Mouse (Mus musculus): Measurements from ENCODE around the gene Hapln2. TPM values are rescaled to one million over a fixed set of nuclear protein-coding genes. Genes with fewer than 3 reads are reported as not detected.

Hapln2 gene
- 0.25 and 0.35 TPM in 2 replicates for polyA plus RNA-seq (2015; fragmentation: Nextera tagmentation; extraction: Ambion mirVana)

GRCm38 (mm10) chr3:88027434-88028186, at the start of gene Hapln2:
Hapln2 (minus strand) TSS chr3:88027583.
- H3K27me3 ChIP-seq (replicated peaks; ENCODE audit: control insufficient read depth, insufficient read depth, low read length) = peaks cover 40% of the 10 kb centered on the region
- no peak within 1 kb of the TSS for H3K9ac ChIP-seq (replicated peaks; ENCODE audit: low read depth, low read length)
- H3K4me2 ChIP-seq (ENCODE audit: low read length) = no peak within 1 kb of the TSS
- peaks cover 13% of the 10 kb centered on the region for H3K4me1 ChIP-seq (replicated peaks; ENCODE audit: control insufficient read depth, insufficient read depth, low read length)
- H3K27ac ChIP-seq (ENCODE audit: low read length) = no peak within 1 kb of the TSS
- WGBS = 55% methylated on average over 5 of the region's 5 CpGs
- ATAC-seq = no peak
- H3K36me3 ChIP-seq (ENCODE audit: control insufficient read depth, insufficient read depth) = no peaks in the 10 kb centered on the region
- H3K4me3 ChIP-seq (replicated peaks; ENCODE audit: low read length) = no peak within 1 kb of the TSS
- H3K9me3 ChIP-seq (ENCODE audit: control insufficient read depth, low read length) = peaks cover 3% of the 10 kb centered on the region; the same call in 1 of the 2 replicates

DNA sequence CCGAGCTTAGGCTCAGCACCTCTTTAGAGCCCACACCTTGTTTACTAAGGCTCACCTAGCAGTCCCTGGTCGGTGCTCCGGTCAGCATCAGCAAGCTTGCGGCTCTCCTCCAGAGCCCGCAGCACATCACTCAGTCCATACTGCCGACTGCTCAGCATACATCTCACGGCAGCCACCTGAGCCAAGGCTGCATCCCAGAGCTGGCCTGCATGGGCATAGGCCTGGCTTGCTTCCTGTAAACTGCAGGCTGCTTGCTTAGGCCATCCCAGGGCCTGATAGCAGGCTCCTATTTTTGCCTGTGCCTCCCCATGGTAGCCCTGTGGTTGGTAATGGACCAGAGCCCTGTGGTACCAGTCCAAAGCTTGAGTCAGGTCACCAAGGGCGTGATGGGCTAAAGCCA, 47.4 kb upstream of the Hapln2 start:
- no peak overlapping the region for H3K9ac ChIP-seq (replicated peaks; ENCODE audit: low read depth, low read length)

DNA sequence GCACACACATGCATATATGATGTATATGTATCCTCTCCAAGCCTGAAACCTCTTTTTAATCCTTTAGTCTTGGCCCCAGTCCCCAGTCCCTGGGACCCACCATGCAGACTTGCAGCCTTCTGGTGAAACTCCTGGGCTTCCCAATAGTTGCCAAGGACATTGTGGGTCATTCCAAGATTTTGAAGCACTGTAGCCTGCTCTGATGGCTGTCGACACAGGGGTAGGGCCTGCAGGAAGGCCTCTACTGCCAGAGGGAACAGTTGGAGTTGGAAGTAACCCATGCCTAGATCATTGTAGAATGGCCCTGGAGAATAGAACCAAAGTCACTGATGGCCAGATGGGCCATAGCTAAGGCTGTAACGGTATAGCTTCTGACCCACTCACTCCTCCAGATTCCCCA, 47.0 kb upstream of the Hapln2 start:
- 70% methylated on average over 2 of the region's 2 CpGs for WGBS
- Histone ChIP-seq H3K9me3 (ENCODE audit: control insufficient read depth, low read length) (no peaks in the 10 kb centered on the region), H3K4me1 (replicated peaks; ENCODE audit: control insufficient read depth, insufficient read depth, low read length) (no peaks in the 10 kb centered on the region), H3K27me3 (replicated peaks; ENCODE audit: control insufficient read depth, insufficient read depth, low read length) (no peaks in the 10 kb centered on the region), H3K9ac (replicated peaks; ENCODE audit: low read depth, low read length) (no peak overlapping the region), H3K27ac (ENCODE audit: low read length) (no peak overlapping the region), H3K4me3 (replicated peaks; ENCODE audit: low read length) (no peak overlapping the region), H3K4me2 (ENCODE audit: low read length) (no peak overlapping the region), H3K36me3 (ENCODE audit: control insufficient read depth, insufficient read depth) (no peaks in the 10 kb centered on the region)
- ATAC-seq = no peak

More for the DNA sequence above, 47.4 kb upstream of the Hapln2 start:
- H3K4me1 ChIP-seq (replicated peaks; ENCODE audit: control insufficient read depth, insufficient read depth, low read length) = no peaks in the 10 kb centered on the region
- no peaks in the 10 kb centered on the region for H3K27me3 ChIP-seq (replicated peaks; ENCODE audit: control insufficient read depth, insufficient read depth, low read length)
- no peak overlapping the region for H3K4me2 ChIP-seq (ENCODE audit: low read length)
- no peak overlapping the region for H3K27ac ChIP-seq (ENCODE audit: low read length)
- H3K9me3 ChIP-seq (ENCODE audit: control insufficient read depth, low read length) = no peaks in the 10 kb centered on the region
- H3K36me3 ChIP-seq (ENCODE audit: control insufficient read depth, insufficient read depth) = no peaks in the 10 kb centered on the region
- H3K4me3 ChIP-seq (replicated peaks; ENCODE audit: low read length) = no peak overlapping the region
- WGBS = 81% methylated on average over 8 of the region's 8 CpGs
- ATAC-seq = no peak

GRCm38 (mm10) chr3:88073631-88074030, 46.2 kb upstream of the Hapln2 start:
- ATAC-seq = no peak
- Histone ChIP-seq H3K27me3 (replicated peaks; ENCODE audit: control insufficient read depth, insufficient read depth, low read length) (no peaks in the 10 kb centered on the region), H3K4me1 (replicated peaks; ENCODE audit: control insufficient read depth, insufficient read depth, low read length) (no peaks in the 10 kb centered on the region), H3K4me2 (ENCODE audit: low read length) (no peak overlapping the region), H3K4me3 (replicated peaks; ENCODE audit: low read length) (no peak overlapping the region), H3K36me3 (ENCODE audit: control insufficient read depth, insufficient read depth) (no peaks in the 10 kb centered on the region), H3K9ac (replicated peaks; ENCODE audit: low read depth, low read length) (no peak overlapping the region), H3K27ac (ENCODE audit: low read length) (no peak overlapping the region), H3K9me3 (ENCODE audit: control insufficient read depth, low read length) (no peaks in the 10 kb centered on the region)
- WGBS = 63% methylated on average over 2 of the region's 2 CpGs

DNA sequence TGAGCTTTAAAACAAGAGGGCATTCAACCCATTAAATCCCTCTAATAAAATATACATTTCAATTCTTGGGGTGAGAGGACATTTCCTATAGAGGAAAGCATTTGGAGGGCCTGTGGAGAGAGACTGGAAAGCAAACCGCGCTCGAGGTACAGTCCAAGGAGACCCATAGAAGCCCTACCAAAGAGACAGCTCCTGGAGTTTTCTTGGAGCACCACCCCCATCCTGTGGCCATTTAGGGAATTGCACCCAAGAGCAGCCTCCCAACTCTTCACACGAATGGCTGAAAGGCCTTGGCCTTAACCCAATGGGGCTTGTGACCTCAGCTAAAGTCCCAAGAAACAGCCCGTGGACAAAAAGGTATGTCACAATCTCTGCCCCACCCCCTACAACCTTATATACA, 44.4 kb upstream of the Hapln2 start:
- WGBS = 2% methylated on average over 5 of the region's 5 CpGs
- Histone ChIP-seq H3K4me1 (replicated peaks; ENCODE audit: control insufficient read depth, insufficient read depth, low read length) (no peaks in the 10 kb centered on the region), H3K27ac (ENCODE audit: low read length) (no peak overlapping the region), H3K9ac (replicated peaks; ENCODE audit: low read depth, low read length) (no peak overlapping the region), H3K4me2 (ENCODE audit: low read length) (no peak overlapping the region), H3K36me3 (ENCODE audit: control insufficient read depth, insufficient read depth) (no peaks in the 10 kb centered on the region), H3K27me3 (replicated peaks; ENCODE audit: control insufficient read depth, insufficient read depth, low read length) (no peaks in the 10 kb centered on the region), H3K4me3 (replicated peaks; ENCODE audit: low read length) (no peak overlapping the region), H3K9me3 (ENCODE audit: control insufficient read depth, low read length) (no peaks in the 10 kb centered on the region)
- peak; percentile 84 for ATAC-seq

DNA sequence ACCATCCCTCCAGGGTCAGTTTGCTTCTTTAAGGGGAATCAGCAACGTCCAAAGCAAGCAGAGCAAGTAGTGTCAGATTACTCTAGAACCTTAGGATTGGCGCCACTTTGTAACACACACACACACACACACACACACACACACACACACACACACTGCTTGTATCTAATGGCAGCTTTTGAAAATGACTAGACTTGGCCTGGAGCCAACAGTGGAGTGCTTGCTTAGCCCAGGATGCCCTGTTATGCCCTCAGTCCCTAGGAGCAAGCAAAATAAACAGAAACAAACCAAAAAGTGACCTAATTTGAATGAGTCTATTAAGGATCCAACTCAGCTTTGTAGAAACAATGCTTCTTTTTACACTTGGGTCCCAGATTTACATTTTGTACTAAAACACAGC, 41.0 kb upstream of the Hapln2 start:
- WGBS = 8% methylated on average over 2 of the region's 2 CpGs

DNA sequence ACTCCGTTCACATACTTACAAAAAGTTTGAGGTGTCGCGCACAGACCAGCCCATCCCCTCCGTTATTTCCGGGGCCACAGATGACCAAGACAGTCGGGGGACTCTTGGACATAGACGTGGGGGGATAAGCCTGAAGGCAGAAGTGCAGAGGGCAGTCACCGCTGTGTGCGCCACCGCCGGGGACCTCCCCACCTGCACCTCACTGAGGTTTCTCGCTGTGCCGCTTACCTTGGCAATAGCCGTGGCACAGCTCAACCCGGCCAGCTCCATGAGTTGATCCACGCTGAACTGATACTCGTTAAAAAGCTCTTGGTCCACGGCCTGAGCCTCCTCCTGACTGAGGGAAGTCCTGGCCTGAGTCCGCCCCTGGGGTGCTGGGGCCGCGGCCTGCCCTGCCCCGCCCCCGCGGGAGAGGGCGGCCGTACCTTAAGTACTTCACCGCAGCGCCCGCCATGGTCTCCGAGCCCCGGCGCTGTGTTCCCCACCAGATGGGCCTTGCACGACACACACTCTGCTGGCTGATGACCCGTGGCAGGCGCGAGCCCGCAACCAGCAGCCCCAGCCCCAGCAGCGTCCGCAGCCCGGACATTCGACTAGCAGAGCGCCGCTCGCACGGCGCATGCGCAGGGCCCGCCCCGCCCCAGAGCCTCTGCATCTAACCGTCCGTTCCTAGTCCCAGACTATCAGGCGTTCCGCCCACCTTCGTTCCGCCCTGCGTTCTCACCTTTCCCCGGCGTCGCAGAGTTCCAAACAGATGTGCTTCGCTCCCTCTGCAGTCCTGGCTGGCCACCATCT, 30.7 kb upstream of the Hapln2 start, which contains the start of gene Naxe:
Gene Naxe, minus strand, starts transcription at position 594 of the 795 bp plus-strand sequence.
- under 1% methylated on average over 59 of the region's 60 CpGs for whole genome bisulfite sequencing
- no peak within 1 kb of the TSS for H3K27ac ChIP-seq (ENCODE audit: low read length)
- H3K4me1 ChIP-seq (replicated peaks; ENCODE audit: control insufficient read depth, insufficient read depth, low read length) = peaks cover 18% of the 10 kb centered on the region
- peaks cover 14% of the 10 kb centered on the region for H3K36me3 ChIP-seq (ENCODE audit: control insufficient read depth, insufficient read depth)
- H3K4me2 ChIP-seq (ENCODE audit: low read length) = peak within 1 kb of the TSS; percentile 78
- H3K9me3 ChIP-seq (ENCODE audit: control insufficient read depth, low read length) = no peaks in the 10 kb centered on the region
- peak; percentile 96 for ATAC-seq
- H3K9ac ChIP-seq (replicated peaks; ENCODE audit: low read depth, low read length) = peak within 1 kb of the TSS; percentile 76
- peak within 1 kb of the TSS; percentile 62 for H3K4me3 ChIP-seq (replicated peaks; ENCODE audit: low read length)
- no peaks in the 10 kb centered on the region for H3K27me3 ChIP-seq (replicated peaks; ENCODE audit: control insufficient read depth, insufficient read depth, low read length)

More for the DNA sequence above, 41.0 kb upstream of the Hapln2 start:
- Histone ChIP-seq H3K4me2 (ENCODE audit: low read length) (no peak overlapping the region), H3K4me1 (replicated peaks; ENCODE audit: control insufficient read depth, insufficient read depth, low read length) (no peaks in the 10 kb centered on the region), H3K4me3 (replicated peaks; ENCODE audit: low read length) (no peak overlapping the region), H3K27me3 (replicated peaks; ENCODE audit: control insufficient read depth, insufficient read depth, low read length) (0 out of 2 replicates have a peak, but pooled peaks cover 2% of the 10 kb centered on the region), H3K9me3 (ENCODE audit: control insufficient read depth, low read length) (no peaks in the 10 kb centered on the region), H3K36me3 (ENCODE audit: control insufficient read depth, insufficient read depth) (no peaks in the 10 kb centered on the region), H3K9ac (replicated peaks; ENCODE audit: low read depth, low read length) (no peak overlapping the region), H3K27ac (ENCODE audit: low read length) (no peak overlapping the region)
- no peak for ATAC-seq

GRCm38 (mm10) chr3:88057030-88057429, 29.6 kb upstream of the Hapln2 start:
- no peak for ATAC-seq
- no peaks in the 10 kb centered on the region for H3K9me3 ChIP-seq (ENCODE audit: control insufficient read depth, low read length)
- no peak overlapping the region for H3K9ac ChIP-seq (replicated peaks; ENCODE audit: low read depth, low read length)
- H3K4me3 ChIP-seq (replicated peaks; ENCODE audit: low read length) = no peak overlapping the region
- H3K4me1 ChIP-seq (replicated peaks; ENCODE audit: control insufficient read depth, insufficient read depth, low read length) = peaks cover 18% of the 10 kb centered on the region
- H3K36me3 ChIP-seq (ENCODE audit: control insufficient read depth, insufficient read depth) = peaks cover 22% of the 10 kb centered on the region
- H3K4me2 ChIP-seq (ENCODE audit: low read length) = no peak overlapping the region; the same call in 1 of the 2 replicates
- WGBS = 81% methylated on average over 6 of the region's 6 CpGs
- no peaks in the 10 kb centered on the region for H3K27me3 ChIP-seq (replicated peaks; ENCODE audit: control insufficient read depth, insufficient read depth, low read length)
- no peak overlapping the region for H3K27ac ChIP-seq (ENCODE audit: low read length)

DNA sequence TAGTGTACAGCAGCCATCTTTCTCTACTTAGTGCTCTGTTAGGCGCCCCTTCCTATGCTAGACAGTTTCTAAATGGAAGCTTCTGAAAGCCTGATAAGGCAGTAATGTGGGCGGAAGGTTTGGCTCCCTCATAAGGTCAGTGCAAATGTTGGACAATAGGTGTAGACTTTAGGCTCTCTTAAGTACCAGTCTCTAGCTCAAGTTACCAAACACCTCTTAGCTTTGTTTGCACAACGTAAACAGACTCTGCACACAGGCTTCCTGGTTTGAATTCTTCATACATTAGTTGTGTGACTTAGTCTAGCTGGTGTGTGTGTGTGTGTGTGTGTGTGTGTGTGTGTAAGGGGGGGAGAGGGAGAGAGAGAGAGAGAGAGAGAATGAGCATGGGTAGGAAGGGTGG, 22.1 kb upstream of the Hapln2 start:
- Histone ChIP-seq H3K4me1 (replicated peaks; ENCODE audit: control insufficient read depth, insufficient read depth, low read length) (no peaks in the 10 kb centered on the region), H3K27me3 (replicated peaks; ENCODE audit: control insufficient read depth, insufficient read depth, low read length) (no peaks in the 10 kb centered on the region), H3K4me3 (replicated peaks; ENCODE audit: low read length) (no peak overlapping the region), H3K36me3 (ENCODE audit: control insufficient read depth, insufficient read depth) (peaks cover 18% of the 10 kb centered on the region), H3K9me3 (ENCODE audit: control insufficient read depth, low read length) (no peaks in the 10 kb centered on the region), H3K9ac (replicated peaks; ENCODE audit: low read depth, low read length) (no peak overlapping the region), H3K27ac (ENCODE audit: low read length) (no peak overlapping the region), H3K4me2 (ENCODE audit: low read length) (no peak overlapping the region)
- no peak for ATAC-seq
- WGBS = 94% methylated on average over 3 of the region's 3 CpGs
